Mouse (Mus musculus) limb, embryonic 11.5 days (tissue): ENCODE measurements around the gene Cdc42bpg. TPM values are rescaled to one million over a fixed set of nuclear protein-coding genes. Genes with fewer than 3 reads are reported as not detected.
A peak's percentile ranks its signal among the peaks of the same experiment; 100 is the strongest.
"Not testable (repeated sequence)": the region's sequence is repeated elsewhere in the genome, so short reads cannot be mapped to it uniquely, and the experiment has no call there.

Experiments
- ATAC-seq: fragments of 200-750 bp; cut with Nextera tagmentation; 2 replicates; pipeline ENCODE4 v1.8.0; 2017; ENCODE audit warnings: low read depth; ENCODE audit not compliant: insufficient number of reproducible peaks, low FRiP score, low TSS enrichment
- DNase-seq: peaks from one replicate; pipeline ENCODE4 v3.0.0-alpha.2; 2015; ENCODE audit warnings: low spot score
- H3K27ac ChIP-seq: fragments of 300-500 bp; sonication (generic); replicated peaks from 2 replicates; pipeline ENCODE4 v1.5.1; 2014; ENCODE audit warnings: low read depth, mild to moderate bottlenecking, low read length
- H3K27me3 ChIP-seq: fragments of 300-500 bp; sonication (generic); 2 replicates; pipeline ENCODE4 v1.6.1; 2014; ENCODE audit warnings: mild to moderate bottlenecking, low read length, mixed read lengths; ENCODE audit not compliant: control insufficient read depth, insufficient read depth
- H3K36me3 ChIP-seq: fragments of 300-500 bp; sonication (generic); 2 replicates; pipeline ENCODE4 v1.6.1; 2014; ENCODE audit warnings: mild to moderate bottlenecking, low read length, moderate library complexity, mixed read lengths; ENCODE audit not compliant: control insufficient read depth, insufficient read depth
- H3K4me1 ChIP-seq: fragments of 300-500 bp; sonication (generic); 2 replicates; pipeline ENCODE4 v1.6.1; 2014; ENCODE audit warnings: low read length, mixed read lengths; ENCODE audit not compliant: control insufficient read depth, insufficient read depth
- H3K4me2 ChIP-seq: fragments of 300-500 bp; sonication (generic); 2 replicates; pipeline ENCODE4 v1.6.1; 2014; ENCODE audit warnings: low read depth, mild to moderate bottlenecking, moderate library complexity; ENCODE audit not compliant: severe bottlenecking
- H3K4me3 ChIP-seq: fragments of 300-500 bp; sonication (generic); 2 replicates; pipeline ENCODE4 v1.5.1; 2014; ENCODE audit warnings: low read depth, low read length
- H3K9ac ChIP-seq: fragments of 300-500 bp; sonication (generic); 2 replicates; pipeline ENCODE4 v1.6.1; 2014; ENCODE audit warnings: mild to moderate bottlenecking, low read length
- H3K9me3 ChIP-seq: fragments of 300-500 bp; sonication (generic); 2 replicates; pipeline ENCODE4 v1.6.1; 2016; ENCODE audit warnings: low read length; ENCODE audit not compliant: control insufficient read depth
- WGBS: fragments of 180-500 bp; shearing (Covaris S2); extraction: QIAGEN DNeasy Blood & Tissue Kit; methylation state at CpG from one replicate; pipeline ENCODE4 v1.1.7; 2014; 5-methylcytosine and 5-hydroxymethylcytosine counted together
- polyA plus RNA-seq: library from polyadenylated mRNA; unstranded; fragments of >200 nt; fragmentation: Nextera tagmentation; extraction: Ambion mirVana; gene quantifications from 2 replicates; pipeline ENCODE4 v1.2.1, GENCODE M21; 2014

The Cdc42bpg gene
- polyA plus RNA-seq, 1 experiment from 2014 or later, result 0.69 TPM

GRCm38 (mm10) chr19:6304787-6305516, 1.3 kb upstream of the Cdc42bpg start:
- no peak overlapping the region for H3K4me3 ChIP-seq
- H3K9ac ChIP-seq, result no peak overlapping the region
- no peak overlapping the region for H3K27ac ChIP-seq
- peak overlapping the region; percentile 12; the same call in 1 of the 2 replicates for H3K4me2 ChIP-seq
- DNase-seq (peak; percentile 94), ATAC-seq (peak; percentile 20; the same call in 1 of the 2 replicates)
- H3K9me3 ChIP-seq, result no peaks in the 10 kb centered on the region; the same call in 1 of the 2 replicates
- 25% methylated on average over 5 of the region's 5 CpGs for WGBS
- H3K36me3 ChIP-seq, result no peaks in the 10 kb centered on the region
- no peaks in the 10 kb centered on the region for H3K27me3 ChIP-seq
- H3K4me1 ChIP-seq, result no peaks in the 10 kb centered on the region

GRCm38 (mm10) chr19:6305517-6306115, 640 bp upstream of the Cdc42bpg start:
- WGBS, result 60% methylated on average over 8 of the region's 8 CpGs

GRCm38 (mm10) chr19:6306586-6306985, 330 bp downstream of the Cdc42bpg start:
- DNase-seq, result peak; percentile 86
- 0% methylated on average over 27 of the region's 34 CpGs for WGBS
- ATAC-seq, result peak; percentile 33; the same call in 1 of the 2 replicates
- Histone ChIP-seq H3K4me2 (peak overlapping the region; percentile 74), H3K9ac (peak overlapping the region; percentile 44; the same call in 1 of the 2 replicates), H3K27ac (no peak overlapping the region), H3K36me3 (no peaks in the 10 kb centered on the region), H3K27me3 (no peaks in the 10 kb centered on the region), H3K9me3 (no peaks in the 10 kb centered on the region; the same call in 1 of the 2 replicates), H3K4me1 (no peaks in the 10 kb centered on the region), H3K4me3 (peak overlapping the region; percentile 67)

More at GRCm38 (mm10) chr19:6305517-6306115, 640 bp upstream of the Cdc42bpg start:
- Histone ChIP-seq H3K9ac (peak overlapping the region; percentile 53; the same call in 1 of the 2 replicates), H3K27ac (no peak overlapping the region; the same call in 1 of the 2 replicates), H3K4me2 (peak overlapping the region; percentile 74), H3K4me1 (no peaks in the 10 kb centered on the region), H3K9me3 (no peaks in the 10 kb centered on the region; the same call in 1 of the 2 replicates), H3K36me3 (no peaks in the 10 kb centered on the region), H3K27me3 (no peaks in the 10 kb centered on the region), H3K4me3 (peak overlapping the region; percentile 67)
- no peak for ATAC-seq
- DNase-seq, result no peak

GRCm38 (mm10) chr19:6307733-6308531, 1.7 kb downstream of the Cdc42bpg start:
- Histone ChIP-seq H3K27ac (no peak overlapping the region), H3K4me2 (0 out of 2 replicates have a peak overlapping the region, but pooled peaks have one; percentile 10), H3K9me3 (no peaks in the 10 kb centered on the region), H3K36me3 (no peaks in the 10 kb centered on the region), H3K4me3 (no peak overlapping the region), H3K4me1 (no peaks in the 10 kb centered on the region), H3K9ac (no peak overlapping the region), H3K27me3 (no peaks in the 10 kb centered on the region)
- ATAC-seq (no peak), DNase-seq (no peak)
- 74% methylated on average over 9 of the region's 9 CpGs for WGBS

- 88% methylated on average over 5 of the region's 5 CpGs for WGBS
- H3K27ac ChIP-seq, result no peak overlapping the region
- H3K9ac ChIP-seq, result no peak overlapping the region
- H3K4me3 ChIP-seq, result no peak overlapping the region
- no peaks in the 10 kb centered on the region for H3K4me1 ChIP-seq
- no peak for DNase-seq
- ATAC-seq, result no peak
- no peaks in the 10 kb centered on the region for H3K36me3 ChIP-seq
- H3K9me3 ChIP-seq, result no peaks in the 10 kb centered on the region
- H3K27me3 ChIP-seq, result no peaks in the 10 kb centered on the region
- H3K4me2 ChIP-seq, result no peak overlapping the region
These were observed 3.9 kb downstream of the Cdc42bpg start for GRCm38 (mm10) chr19:6310181-6310580.

GRCm38 (mm10) chr19:6311783-6312182, 5.5 kb downstream of the Cdc42bpg start:
- not testable (repeated sequence) for H3K9me3 ChIP-seq, ATAC-seq, H3K9ac ChIP-seq, H3K27ac ChIP-seq, DNase-seq, H3K4me1 ChIP-seq, H3K36me3 ChIP-seq, H3K4me2 ChIP-seq, H3K27me3 ChIP-seq, H3K4me3 ChIP-seq
- WGBS, result 93% methylated on average over 3 of the region's 3 CpGs

GRCm38 (mm10) chr19:6313796-6314195, 7.5 kb downstream of the Cdc42bpg start:
- no peak overlapping the region for H3K9ac ChIP-seq

GRCm38 (mm10) chr19:6314513-6314912, 8.3 kb downstream of the Cdc42bpg start:
- Histone ChIP-seq H3K4me3 (no peak overlapping the region), H3K27me3 (no peaks in the 10 kb centered on the region), H3K27ac (no peak overlapping the region), H3K36me3 (peaks cover 5% of the 10 kb centered on the region), H3K9me3 (no peaks in the 10 kb centered on the region), H3K4me1 (no peaks in the 10 kb centered on the region), H3K4me2 (no peak overlapping the region), H3K9ac (no peak overlapping the region)
- DNase-seq (no peak), ATAC-seq (no peak)
- 85% methylated on average over 8 of the region's 8 CpGs for WGBS

More at GRCm38 (mm10) chr19:6313796-6314195, 7.5 kb downstream of the Cdc42bpg start:
- no peak for ATAC-seq
- DNase-seq, result no peak
- 86% methylated on average over 8 of the region's 8 CpGs for WGBS
- no peaks in the 10 kb centered on the region for H3K9me3 ChIP-seq
- H3K4me1 ChIP-seq, result no peaks in the 10 kb centered on the region
- no peak overlapping the region for H3K27ac ChIP-seq
- no peak overlapping the region for H3K4me2 ChIP-seq
- H3K27me3 ChIP-seq, result no peaks in the 10 kb centered on the region
- no peak overlapping the region for H3K4me3 ChIP-seq
- peaks cover 5% of the 10 kb centered on the region for H3K36me3 ChIP-seq
